Mouse (Mus musculus): ENCODE measurements around the gene Tmbim4. TPM values are rescaled to one million over a fixed set of nuclear protein-coding genes. Genes with fewer than 3 reads are reported as not detected.

Tmbim4 gene
- total RNA-seq, 2 experiments from 2014 or later: 107 to 108 TPM

DNA sequence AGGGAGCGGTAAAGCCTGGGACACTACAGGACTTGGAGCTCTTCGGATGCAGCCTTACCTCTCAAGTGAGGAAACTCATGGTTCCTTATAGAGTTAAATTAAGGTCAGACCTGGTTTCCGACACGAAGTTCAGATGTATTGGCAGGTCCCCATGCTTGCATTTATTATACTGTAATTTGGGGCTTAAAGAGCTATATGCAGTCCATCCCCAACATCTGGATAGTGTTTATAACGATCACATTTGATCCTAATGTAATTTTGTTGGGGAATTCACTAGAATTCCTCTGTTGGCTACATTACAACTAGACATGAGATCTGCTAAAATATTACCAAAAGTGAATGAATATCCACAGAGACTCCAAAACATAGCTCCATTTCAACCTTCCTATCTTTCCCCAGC, 44.3 kb downstream of the Tmbim4 start:
- no peak for DNase-seq

- DNase-seq: peak; percentile 47 to 64
Observed at GRCm38 (mm10) chr10:120246994-120247750, 45.8 kb downstream of the Tmbim4 start.

DNA sequence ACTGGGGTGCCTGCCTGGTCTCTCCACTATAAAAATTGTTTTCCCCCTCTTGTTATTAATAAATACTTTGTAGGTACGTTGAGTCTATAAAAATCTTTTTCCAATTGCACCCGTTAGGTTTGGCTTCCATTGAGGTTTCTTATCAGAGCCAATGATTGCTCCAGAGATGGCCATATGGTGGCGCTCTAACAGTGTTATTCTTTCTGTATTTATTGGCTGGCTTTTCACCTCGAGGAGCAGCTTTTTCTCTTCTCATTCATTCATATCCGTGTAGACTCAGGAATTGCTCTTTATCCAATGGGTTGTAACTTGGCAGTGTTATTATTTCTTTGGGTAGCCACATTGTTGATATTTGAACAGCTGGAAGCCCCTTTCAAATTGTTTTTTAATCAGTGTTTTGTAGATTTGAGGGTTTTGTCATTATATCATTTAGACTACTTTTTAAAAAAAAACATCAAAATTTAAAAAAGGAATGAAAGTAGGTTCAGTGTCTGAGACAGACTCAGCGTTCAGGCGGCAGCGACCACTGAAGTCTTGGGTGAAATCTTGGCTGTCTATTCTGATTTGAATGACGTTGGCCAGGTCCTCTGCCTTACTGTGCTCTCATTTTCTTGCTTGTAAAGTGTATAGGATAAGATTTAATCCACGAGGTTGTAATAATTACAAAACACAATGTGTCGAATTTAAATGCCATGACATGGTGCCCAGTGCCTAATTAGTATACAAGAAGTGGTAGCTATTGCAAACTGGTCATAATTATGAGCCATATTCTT, 49.7 kb downstream of the Tmbim4 start:
- no peak for DNase-seq

- DNase-seq: no peak
Observed at GRCm38 (mm10) chr10:120251791-120252190, 50.4 kb downstream of the Tmbim4 start.

DNA sequence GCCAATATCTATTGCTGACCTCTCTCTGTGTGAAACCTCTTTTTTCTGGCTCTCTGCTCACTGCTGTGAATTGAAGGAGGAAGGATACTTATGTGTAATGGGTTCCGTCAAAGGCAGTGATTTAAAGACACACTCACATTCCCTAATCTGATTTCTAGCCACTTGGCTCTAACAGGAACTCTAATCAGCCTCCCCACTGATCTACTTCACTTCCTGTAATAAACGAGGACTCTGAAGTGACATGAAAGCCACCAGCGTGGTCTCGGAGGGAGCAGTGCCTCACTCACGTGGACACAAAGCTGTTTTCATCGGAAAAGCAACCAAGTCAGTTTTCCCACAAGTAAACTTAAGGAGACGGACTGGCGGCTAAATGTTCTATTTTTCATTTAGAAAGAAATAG, 51.4 kb downstream of the Tmbim4 start:
- DNase-seq: no peak

GRCm38 (mm10) chr10:120257231-120257630, 55.8 kb downstream of the Tmbim4 start:
- DNase-seq: peak; percentile 9 to 60

DNA sequence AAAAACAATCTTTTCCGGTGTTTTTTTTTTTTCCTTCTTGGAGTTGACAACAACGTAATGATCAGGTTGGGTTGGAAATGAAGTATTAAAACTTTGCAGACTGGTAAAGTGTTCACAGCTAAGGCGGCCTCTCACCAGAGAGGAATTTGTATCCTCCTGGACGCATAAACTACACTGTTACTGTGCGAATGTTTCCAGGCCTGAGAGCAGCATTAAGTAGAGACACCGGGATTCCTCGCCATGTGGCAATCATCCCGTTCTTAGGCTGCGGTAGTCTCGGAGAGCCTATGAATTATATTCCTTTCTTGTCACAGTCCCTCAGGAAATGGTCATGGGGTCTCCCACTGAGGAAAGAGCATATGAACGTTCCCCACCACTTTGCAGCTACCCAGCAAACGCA, 66.4 kb downstream of the Tmbim4 start:
- no peak for DNase-seq

- no peak for DNase-seq
Observed at GRCm38 (mm10) chr10:120269946-120270345, 68.6 kb downstream of the Tmbim4 start.

GRCm38 (mm10) chr10:120270777-120271176, 69.4 kb downstream of the Tmbim4 start:
- DNase-seq: peak; percentile 18 to 66

DNA sequence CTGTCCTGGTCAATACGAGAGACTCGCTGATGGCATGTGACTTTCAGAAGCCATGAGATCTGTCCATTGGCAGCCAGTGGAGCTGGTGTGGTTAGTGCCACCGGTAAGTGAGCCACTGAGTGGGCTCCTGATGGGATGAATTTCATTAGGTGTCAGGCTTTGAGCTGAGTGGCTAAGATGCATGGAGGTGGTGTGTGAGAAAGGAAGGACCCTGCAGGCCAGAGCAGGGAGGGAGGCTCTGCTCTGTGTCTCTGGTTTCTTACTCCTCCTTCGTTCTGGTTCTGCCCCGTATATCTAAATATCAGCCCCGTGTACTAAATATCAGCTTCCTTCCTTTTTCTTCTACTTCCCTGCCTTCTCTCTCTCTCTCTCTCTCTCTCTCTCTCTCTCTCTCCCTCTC, 69.9 kb downstream of the Tmbim4 start:
- no peak for DNase-seq

DNA sequence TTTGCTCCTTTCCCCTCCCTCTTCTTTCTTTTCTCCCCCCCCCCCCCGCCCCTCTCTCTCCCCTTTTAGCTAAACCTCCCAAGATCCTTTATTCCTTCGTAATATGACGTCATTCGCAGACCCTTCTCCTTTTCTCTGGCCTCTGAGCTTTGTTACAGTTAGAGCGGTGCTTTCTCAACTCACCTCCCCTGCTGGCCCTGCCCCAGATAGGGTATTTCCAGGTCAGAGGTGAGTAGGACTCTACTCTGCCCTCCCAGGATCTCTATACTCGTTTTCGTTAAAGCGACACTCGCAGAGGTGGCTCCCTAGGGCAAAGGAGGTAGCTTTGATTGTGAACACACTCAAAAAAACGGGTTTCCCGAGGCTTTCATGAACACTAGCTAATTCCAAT, 70.5 kb downstream of the Tmbim4 start:
- no peak for DNase-seq

DNA sequence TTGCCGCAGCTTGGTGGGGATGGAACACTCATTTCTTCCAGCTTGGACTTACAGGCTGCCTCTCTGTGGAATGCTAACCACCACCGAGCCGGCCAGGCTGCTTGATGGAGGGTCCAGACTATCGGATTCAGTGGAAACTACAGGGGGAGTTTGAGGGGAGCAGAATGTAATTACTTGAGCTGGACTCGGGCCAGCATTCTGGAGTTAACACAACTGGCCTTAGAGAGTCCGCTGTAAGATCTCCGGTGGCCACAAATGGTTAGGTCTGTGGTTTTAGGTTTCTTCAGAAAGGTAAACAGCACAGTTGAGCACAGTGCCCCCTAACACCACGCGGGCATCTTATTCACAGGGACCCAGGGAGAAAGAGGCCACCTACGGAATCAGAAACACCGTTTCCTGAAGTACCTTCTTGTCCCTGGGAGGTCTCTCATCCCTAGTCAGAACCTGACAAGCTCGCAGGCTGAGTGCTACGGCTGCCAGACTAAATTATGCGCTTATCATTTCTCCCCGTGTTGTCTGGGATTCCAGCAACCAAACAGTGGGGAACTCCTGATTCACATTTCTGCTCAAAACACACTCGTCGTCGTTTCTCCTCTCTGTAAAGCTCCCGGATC, 71.0 kb downstream of the Tmbim4 start:
- no peak for DNase-seq

- DNase-seq: no peak
Observed at GRCm38 (mm10) chr10:120273335-120273734, 71.9 kb downstream of the Tmbim4 start.

Other genes starting within 250 kb of the Tmbim4 start
- 1 to 10 TPM; 6.6 to 8.5 TPM for gene Helb, start 88.6 kb upstream of the Tmbim4 start, total RNA-seq (2021)
- 1 to 10 TPM; 3.3 to 3.5 TPM for gene Irak3, start 540 bp downstream of the Tmbim4 start, total RNA-seq (2021)
- 1 to 10 TPM; 8.3 to 9.9 TPM for gene Llph, start 25.5 kb downstream of the Tmbim4 start, total RNA-seq (2021)

Measured in heart, adult 18-20 months (tissue).